Mouse (Mus musculus) Muller cell, postnatal 12 days (primary cell): ENCODE data around the gene Casz1.

Experiments
- DNase-seq: peaks from one replicate; pipeline ENCODE4 v3.0.0-alpha.2; 2015; ENCODE audit errors: inconsistent ontology term

Gene Casz1

GRCm38 (mm10) chr4:148804137-148804779, at the start of gene Casz1:
TSS of gene Casz1 (plus strand) at chr4:148804429.
- peak; percentile 98 for DNase-seq

GRCm38 (mm10) chr4:148758863-148759262, 45.4 kb upstream of the Casz1 start:
- no peak for DNase-seq

- DNase-seq: no peak
Observed at GRCm38 (mm10) chr4:148760152-148760551, 44.1 kb upstream of the Casz1 start.

GRCm38 (mm10) chr4:148766021-148766775, 38.0 kb upstream of the Casz1 start:
- DNase-seq: no peak

GRCm38 (mm10) chr4:148767655-148768305, 36.4 kb upstream of the Casz1 start:
- no peak for DNase-seq

GRCm38 (mm10) chr4:148768649-148769048, 35.6 kb upstream of the Casz1 start:
- DNase-seq: peak; percentile 60

GRCm38 (mm10) chr4:148770582-148771408, 33.4 kb upstream of the Casz1 start:
- DNase-seq: peak; percentile 23

GRCm38 (mm10) chr4:148771409-148771929, 32.8 kb upstream of the Casz1 start:
- no peak for DNase-seq

- no peak for DNase-seq
Observed at GRCm38 (mm10) chr4:148772658-148773057, 31.6 kb upstream of the Casz1 start.

GRCm38 (mm10) chr4:148774036-148774435, 30.2 kb upstream of the Casz1 start:
- no peak for DNase-seq

- DNase-seq: no peak
Observed at GRCm38 (mm10) chr4:148775476-148776269, 28.6 kb upstream of the Casz1 start.

- DNase-seq: peak; percentile 57
Observed at GRCm38 (mm10) chr4:148780097-148780621, 24.1 kb upstream of the Casz1 start.

- peak; percentile 47 for DNase-seq
Observed at GRCm38 (mm10) chr4:148781516-148781915, 22.7 kb upstream of the Casz1 start.

GRCm38 (mm10) chr4:148782880-148783279, 21.3 kb upstream of the Casz1 start:
- no peak for DNase-seq

GRCm38 (mm10) chr4:148783760-148784159, 20.5 kb upstream of the Casz1 start:
- no peak for DNase-seq

GRCm38 (mm10) chr4:148785053-148785567, 19.1 kb upstream of the Casz1 start:
- DNase-seq: no peak

GRCm38 (mm10) chr4:148785995-148786394, 18.2 kb upstream of the Casz1 start:
- DNase-seq: no peak

- DNase-seq: no peak
Observed at GRCm38 (mm10) chr4:148790940-148791339, 13.3 kb upstream of the Casz1 start.

- no peak for DNase-seq
Observed at GRCm38 (mm10) chr4:148795038-148795437, 9.2 kb upstream of the Casz1 start.
